ENCODE assay signal across 8 mouse cellular contexts in genomic region chr8:117258576-117259040, GRCm38 (mm10). TPM values are rescaled to one million over a fixed set of nuclear protein-coding genes. Genes with fewer than 3 reads are reported as not detected.
A peak's percentile ranks its signal among the peaks of the same experiment; 100 is the strongest.
DNase-seq lines count a peak whose midpoint lies in the region; ATAC-seq and TF ChIP-seq lines count a peak whose summit lies in the region.

No protein-coding gene starts in this region.

- H3K36me3 ChIP-seq in heart, postnatal 0 days (replicated peaks; ENCODE audit: control insufficient read depth, insufficient read depth, low read length) = no peaks in the 10 kb centered on the region
- H3K36me3 ChIP-seq in intestine, embryonic 15.5 days = no peaks in the 10 kb centered on the region
- H3K36me3 ChIP-seq in midbrain, embryonic 13.5 days = no peaks in the 10 kb centered on the region

- TF ChIP-seq EP300 in heart, postnatal 0 days (IDR thresholded peaks at IDR 0.05; ENCODE audit: low read depth) = no peak

- H3K4me3 ChIP-seq in heart, postnatal 0 days (ENCODE audit: low read depth, low read length) = peak overlapping the region; percentile 80
- peak overlapping the region; percentile 99 for H3K4me3 ChIP-seq in bone marrow macrophage, adult 2 months (ENCODE audit: insufficient read depth, low read length)
- peak overlapping the region; percentile 93 for H3K4me3 ChIP-seq in intestine, embryonic 15.5 days (replicated peaks)
- peak overlapping the region; percentile 100 for H3K4me3 ChIP-seq in midbrain, embryonic 13.5 days (replicated peaks)

- peak overlapping the region; percentile 93 for H3K4me2 ChIP-seq in heart, postnatal 0 days (ENCODE audit: low read depth, low read length)
- H3K4me2 ChIP-seq in intestine, embryonic 15.5 days (replicated peaks) = peak overlapping the region; percentile 75
- peak overlapping the region; percentile 77 for H3K4me2 ChIP-seq in midbrain, embryonic 13.5 days (replicated peaks)

- no peak for TF ChIP-seq CTCF in heart, postnatal 0 days (IDR thresholded peaks at IDR 0.05; ENCODE audit: low read depth)
- no peak for TF ChIP-seq CTCF in bone marrow macrophage, adult 2 months (IDR thresholded peaks at IDR 0.05; ENCODE audit: low read depth, low read length)

- no peak for DNase-seq in heart, postnatal 0 days (ENCODE audit: low spot score)
- no peak for DNase-seq in heart, adult 11 months
- no peak for DNase-seq in layer of hippocampus, adult 9-10 months (ENCODE audit: low spot score)
- no peak for DNase-seq in urinary bladder, adult 2 months (ENCODE audit: low spot score)
- DNase-seq in frontal cortex, postnatal 25 days (ENCODE audit: low spot score in 2 of 2) = no peak

- TF ChIP-seq POLR2A in bone marrow macrophage, adult 2 months (IDR thresholded peaks at IDR 0.05; ENCODE audit: borderline replicate concordance, low read depth, low read length) = no peak

- 54% methylated on average over 6 of the region's 6 CpGs for WGBS in heart, postnatal 0 days
- WGBS in intestine, embryonic 15.5 days = 41% methylated on average over 6 of the region's 6 CpGs
- whole genome bisulfite sequencing in midbrain, embryonic 13.5 days = 40% methylated on average over 6 of the region's 6 CpGs

- no peaks in the 10 kb centered on the region for H3K9me3 ChIP-seq in heart, postnatal 0 days (replicated peaks; ENCODE audit: control insufficient read depth, low read length)
- no peaks in the 10 kb centered on the region for H3K9me3 ChIP-seq in intestine, embryonic 15.5 days
- H3K9me3 ChIP-seq in midbrain, embryonic 13.5 days = no peaks in the 10 kb centered on the region

- peak overlapping the region; percentile 88 for H3K9ac ChIP-seq in heart, postnatal 0 days (replicated peaks; ENCODE audit: low read depth, low read length)
- peak overlapping the region; percentile 96 for H3K9ac ChIP-seq in intestine, embryonic 15.5 days
- peak overlapping the region; percentile 99 for H3K9ac ChIP-seq in midbrain, embryonic 13.5 days (replicated peaks)

- peak overlapping the region; percentile 36 for H3K27ac ChIP-seq in heart, postnatal 0 days (ENCODE audit: low read depth)
- H3K27ac ChIP-seq in bone marrow macrophage, adult 2 months (ENCODE audit: insufficient read depth, low read depth, low read length) = peak overlapping the region; percentile 73
- peak overlapping the region; percentile 79 for H3K27ac ChIP-seq in intestine, embryonic 15.5 days
- H3K27ac ChIP-seq in midbrain, embryonic 13.5 days = peak overlapping the region; percentile 94

- no peak for ATAC-seq in heart, postnatal 0 days (ENCODE audit: insufficient read depth, low read depth)
- no peak for ATAC-seq in intestine, embryonic 15.5 days
- ATAC-seq in midbrain, embryonic 13.5 days = no peak

- H3K4me1 ChIP-seq in heart, postnatal 0 days (ENCODE audit: control insufficient read depth, insufficient read depth) = peaks cover 27% of the 10 kb centered on the region; the same call in 1 of the 2 replicates
- H3K4me1 ChIP-seq in bone marrow macrophage, adult 2 months (ENCODE audit: control insufficient read depth, insufficient read depth, low read length) = peaks cover 51% of the 10 kb centered on the region
- H3K4me1 ChIP-seq in intestine, embryonic 15.5 days (replicated peaks) = peaks cover 48% of the 10 kb centered on the region
- peaks cover 57% of the 10 kb centered on the region for H3K4me1 ChIP-seq in midbrain, embryonic 13.5 days (replicated peaks)

- H3K27me3 ChIP-seq in heart, postnatal 0 days (ENCODE audit: control insufficient read depth, insufficient read depth, low read length) = no peaks in the 10 kb centered on the region
- no peaks in the 10 kb centered on the region for H3K27me3 ChIP-seq in intestine, embryonic 15.5 days (replicated peaks)
- no peaks in the 10 kb centered on the region for H3K27me3 ChIP-seq in midbrain, embryonic 13.5 days

RNA-seq across cellular contexts. Expression of gene Cmip, which starts 1.7 kb away (rescaled TPM):
- 11.1 and 19.6 TPM in 2 replicates for total RNA-seq in heart, postnatal 0 days (2014; rRNA removed; ENCODE audit: low replicate concordance)
- 4.9 and 5.7 TPM in 2 replicates for polyA plus RNA-seq in heart, postnatal 0 days (2015; fragmentation: Nextera tagmentation; extraction: Ambion mirVana)
- 56.3 and 60.1 TPM in 2 replicates for polyA plus RNA-seq in bone marrow macrophage, adult 2 months (2012; ENCODE audit: insufficient read depth, insufficient read length, missing spikeins)
- polyA plus RNA-seq in intestine, embryonic 15.5 days (2015; fragmentation: Nextera tagmentation; extraction: Ambion mirVana) = 25.4 and 29.2 TPM in 2 replicates
- polyA plus RNA-seq in midbrain, embryonic 13.5 days (2015; fragmentation: Nextera tagmentation; extraction: Ambion mirVana) = 65.3 and 71.7 TPM in 2 replicates
- 39.4 and 48.7 TPM in 2 replicates for polyA plus RNA-seq in urinary bladder, adult 2 months (2012; rRNA removed)

Comparison
In these comparisons a context has a peak if more than half of its experiments do, and no peak if none do; other contexts are left out.
1. H3K27ac ChIP-seq: peak in every context shown above with its lines; median percentile 94 in midbrain, embryonic 13.5 days; 79 in intestine, embryonic 15.5 days; 73 in bone marrow macrophage, adult 2 months; 36 in heart, postnatal 0 days.